23 mouse cellular contexts compared by ENCODE assay signal in genomic region chr14:9000408-9001092, GRCm38 (mm10).
A peak's percentile ranks its signal among the peaks of the same experiment; 100 is the strongest.
DNase-seq lines count a peak whose midpoint lies in the region; ATAC-seq and TF ChIP-seq lines count a peak whose summit lies in the region.
"Had no signal": no experiment of that assay in that cellular context is flagged by ENCODE, and none has a peak within 500 bp of the region (broad histone marks: within the 10 kb centered on the region; RNA-seq: fewer than 3 reads in every experiment).

No protein-coding gene starts in this region.

- WGBS in heart, postnatal 0 days: 22% methylated on average over 3 of the region's 3 CpGs

- TF ChIP-seq EP300 in heart, postnatal 0 days (IDR thresholded peaks at IDR 0.05; ENCODE audit: low read depth): peak; percentile 85

- no peaks in the 10 kb centered on the region for H3K9me3 ChIP-seq in heart, postnatal 0 days (replicated peaks; ENCODE audit: control insufficient read depth, low read length)
- H3K9me3 ChIP-seq: G1E; liver, embryonic 12.5 days had no signal

- no peaks in the 10 kb centered on the region for H3K36me3 ChIP-seq in heart, postnatal 0 days (replicated peaks; ENCODE audit: control insufficient read depth, insufficient read depth, low read length)
- H3K36me3 ChIP-seq: G1E; liver, embryonic 12.5 days had no signal

- peak overlapping the region; percentile 83 for H3K27ac ChIP-seq in heart, postnatal 0 days (ENCODE audit: low read depth)
- H3K27ac ChIP-seq: hindbrain, embryonic 14.5 days; left cerebral cortex, adult 2 months; liver, embryonic 12.5 days; stomach, postnatal 0 days had no signal

- peak; percentile 23 to 50 for DNase-seq in heart, adult 18-20 months
- DNase-seq in heart, adult 11 months: no peak
- peak; percentile 9 for DNase-seq in retina, postnatal 1 day
- no peak for DNase-seq in retina, embryonic 14.5 days (ENCODE audit: low spot score)
- DNase-seq in heart, postnatal 0 days (ENCODE audit: low spot score): peak; percentile 78
- DNase-seq in testis, postnatal 10 days (ENCODE audit: low spot score): no peak
- no peak for DNase-seq in cerebellum, adult 11-12 months
- DNase-seq: adrenal gland, postnatal 14 days; cerebellum, adult 18-20 months; cerebellum, postnatal 25 days; embryo, embryonic 11 days; gastrocnemius, postnatal 10 days; kidney, adult 9 months; kidney, postnatal 36 days; layer of hippocampus, adult 9-11 months; right cerebral cortex, adult 18-20 months; thymus, postnatal 14 days had no signal

- no peaks in the 10 kb centered on the region for H3K27me3 ChIP-seq in heart, postnatal 0 days (ENCODE audit: control insufficient read depth, insufficient read depth, low read length)
- H3K27me3 ChIP-seq: liver, embryonic 12.5 days had no signal

- H3K4me1 ChIP-seq in heart, postnatal 0 days (ENCODE audit: control insufficient read depth, insufficient read depth): 0 out of 2 replicates have a peak, but pooled peaks cover 6% of the 10 kb centered on the region
- H3K4me1 ChIP-seq: liver, embryonic 12.5 days had no signal

- no peak overlapping the region for H3K4me2 ChIP-seq in heart, postnatal 0 days (ENCODE audit: low read depth, low read length)
- H3K4me2 ChIP-seq: hindbrain, embryonic 14.5 days; liver, embryonic 12.5 days had no signal

- no peak for TF ChIP-seq CTCF in heart, postnatal 0 days (IDR thresholded peaks at IDR 0.05; ENCODE audit: low read depth)

- ATAC-seq in heart, postnatal 0 days (ENCODE audit: insufficient read depth, low read depth): peak; percentile 95
- ATAC-seq: activated CD4-positive, CD25-positive, alpha-beta regulatory T cell, adult 4 months; liver, embryonic 12.5 days had no signal

- H3K4me3 ChIP-seq in heart, postnatal 0 days (ENCODE audit: low read depth, low read length): no peak overlapping the region
- H3K4me3 ChIP-seq: left cerebral cortex, adult 2 months; liver, embryonic 12.5 days had no signal

- no peak overlapping the region for H3K9ac ChIP-seq in heart, postnatal 0 days (replicated peaks; ENCODE audit: low read depth, low read length)
- H3K9ac ChIP-seq: hindbrain, embryonic 14.5 days; liver, embryonic 12.5 days had no signal

Comparison
In these comparisons a context has a peak if more than half of its experiments do, and no peak if none do; other contexts are left out.
1. DNase-seq: peak in heart, adult 18-20 months (2 of 2), retina, postnatal 1 day (single experiment) and heart, postnatal 0 days (single experiment); none in heart, adult 11 months (single experiment), retina, embryonic 14.5 days (single experiment), testis, postnatal 10 days (single experiment) and cerebellum, adult 11-12 months (single experiment).